Mouse (Mus musculus) NIH3T3 (cell line): Measurements from ENCODE around the gene Bpnt1.
"Not testable (repeated sequence)": the region's sequence is repeated elsewhere in the genome, so short reads cannot be mapped to it uniquely, and the experiment has no call there.

Experiments used
- DNase-seq: peaks from one replicate; pipeline ENCODE4 v3.0.0-alpha.2; 2012; ENCODE audit warnings: low read depth

Bpnt1 gene

DNA sequence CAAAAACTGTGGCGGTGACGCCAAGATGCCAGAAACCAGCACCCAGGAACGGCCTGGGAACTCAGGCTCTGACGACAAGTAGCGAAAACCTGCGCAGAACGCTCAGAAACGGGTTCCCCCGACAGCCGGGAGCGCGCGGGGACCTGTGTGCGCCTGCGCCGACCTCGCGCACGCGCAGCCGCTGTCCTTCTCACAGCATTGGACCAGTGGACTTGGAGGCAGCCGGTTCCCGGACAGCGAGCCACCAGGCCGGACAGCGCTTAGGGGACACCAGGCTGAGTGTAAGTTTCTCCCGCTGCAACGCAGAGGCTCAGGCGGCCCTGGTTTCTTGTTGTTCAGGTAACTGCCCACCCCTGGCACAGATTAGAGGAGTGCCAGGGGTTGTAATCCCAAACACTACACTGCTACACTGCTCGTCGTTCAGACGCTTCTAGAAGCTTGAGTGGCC lies at the start of gene Bpnt1:
Gene Bpnt1 (plus strand): TSS at position 167 of the 448 bp plus-strand sequence.
- peak; percentile 95 for DNase-seq

DNA sequence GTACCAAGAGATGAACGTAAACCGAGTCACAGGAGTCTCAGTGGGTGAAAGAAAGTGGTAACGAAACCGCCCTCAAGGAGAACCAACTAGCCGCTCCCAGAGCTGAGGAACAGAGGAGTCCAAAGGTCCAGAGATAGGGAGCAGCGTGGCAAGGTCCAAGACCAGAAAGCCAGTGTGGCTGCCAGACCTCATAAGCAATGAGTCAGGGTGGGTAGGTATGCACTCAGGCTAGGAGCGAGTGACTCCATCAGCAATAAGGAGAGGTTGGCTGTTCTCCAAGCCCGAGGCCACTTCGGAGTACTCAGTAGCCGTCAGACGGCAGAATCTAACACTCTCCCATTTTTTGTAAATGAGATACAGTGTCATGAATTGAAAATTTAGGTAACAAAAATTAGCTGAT lies 49.1 kb upstream of the Bpnt1 start:
- peak; percentile 26 for DNase-seq

DNA sequence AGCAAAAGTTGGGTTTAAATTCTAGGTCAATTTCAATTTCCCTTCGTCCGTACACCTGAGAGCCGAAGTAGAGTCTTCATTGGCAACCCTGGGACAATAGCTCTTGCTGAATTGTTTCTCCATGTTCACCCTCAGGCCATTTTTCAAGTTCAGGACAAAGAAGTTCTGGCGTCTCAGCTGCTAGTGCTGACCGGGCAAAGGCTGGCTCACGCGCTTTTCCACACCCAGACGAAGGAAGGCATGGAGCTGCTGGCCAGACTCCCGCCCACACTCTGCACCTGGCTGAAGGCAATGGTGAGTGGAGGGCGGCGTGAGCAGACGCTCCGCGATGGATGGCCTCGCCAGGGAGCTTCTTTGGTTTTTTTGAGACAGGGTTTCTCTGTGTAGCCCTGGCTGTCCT lies 48.7 kb upstream of the Bpnt1 start:
- DNase-seq, result no peak

DNA sequence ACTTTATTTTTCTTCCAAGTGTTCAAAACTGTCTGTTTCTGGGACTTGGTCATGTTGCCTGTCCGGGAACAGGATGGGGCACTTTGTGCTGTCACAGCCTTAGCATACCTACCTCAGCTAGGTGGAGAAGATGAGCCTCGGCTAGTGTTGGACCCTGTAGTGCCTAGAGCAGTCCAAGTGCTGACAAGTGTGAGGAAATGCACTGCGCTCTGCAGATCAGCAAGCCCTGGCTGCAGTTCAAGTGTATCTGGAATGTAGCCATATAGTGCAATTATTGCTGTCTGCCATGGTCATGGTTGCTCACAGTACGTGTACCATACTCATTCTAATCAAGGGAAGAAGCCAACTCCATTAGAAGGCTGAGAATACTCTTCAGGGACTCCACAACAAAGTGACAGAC lies 47.2 kb upstream of the Bpnt1 start:
- peak; percentile 73 for DNase-seq

DNA sequence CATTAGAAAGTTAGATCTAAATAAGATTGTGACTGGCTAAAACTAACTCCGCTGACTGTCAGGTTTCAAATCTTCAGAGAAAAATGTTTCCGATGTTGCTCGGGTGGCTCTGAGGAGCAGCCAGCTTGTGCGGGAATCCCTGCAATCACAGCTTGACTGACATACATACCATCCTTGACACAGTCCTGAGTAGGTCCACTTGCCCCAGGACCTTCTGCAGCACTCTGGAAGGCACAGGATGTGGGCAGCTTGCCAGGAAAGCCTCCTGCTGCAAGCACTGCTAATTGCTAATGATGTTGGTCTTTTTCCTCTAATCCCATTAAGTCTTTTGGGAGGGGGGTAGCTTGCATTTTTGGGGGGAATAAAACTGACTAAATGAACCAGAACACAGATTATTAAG lies 46.8 kb upstream of the Bpnt1 start:
- peak; percentile 10 for DNase-seq

DNA sequence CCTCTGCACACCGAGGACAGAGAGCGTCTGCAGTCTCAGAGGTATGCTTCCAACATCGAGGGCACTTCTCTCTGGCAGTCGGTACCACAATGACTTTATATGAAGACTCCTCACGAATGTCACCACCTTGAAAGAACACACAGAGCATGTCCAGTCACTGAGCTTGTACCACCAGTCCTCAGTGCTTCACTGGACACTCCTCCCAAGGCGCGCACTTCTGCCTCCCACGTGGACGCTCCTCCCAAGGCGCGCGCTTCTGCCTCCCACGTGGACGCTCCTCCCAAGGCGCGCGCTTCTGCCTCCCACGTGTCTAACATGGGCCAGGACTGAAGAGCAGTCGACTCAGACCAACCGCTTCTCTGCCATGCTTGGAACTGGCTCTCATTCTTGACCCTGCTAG lies 44.9 kb upstream of the Bpnt1 start:
- DNase-seq, result no peak

DNA sequence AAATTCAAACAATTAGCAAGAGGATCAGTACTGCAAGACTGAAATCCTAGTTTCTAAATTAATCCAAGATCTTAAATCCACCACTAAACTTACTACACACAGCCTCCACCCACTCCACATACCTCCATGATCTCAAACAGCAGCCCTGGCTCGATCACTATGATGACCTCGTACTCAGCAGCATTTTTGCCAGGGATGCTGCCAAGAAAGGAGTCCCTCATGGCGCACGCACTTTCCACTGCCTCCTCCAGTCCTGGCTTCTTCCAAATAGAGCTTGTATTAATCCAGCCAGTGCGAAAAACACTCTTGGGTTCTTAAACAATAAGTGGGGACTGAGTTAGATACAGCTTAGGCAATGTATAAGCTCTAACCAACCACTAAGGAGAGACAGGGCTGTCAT lies 42.7 kb upstream of the Bpnt1 start:
- DNase-seq, result peak; percentile 79

DNA sequence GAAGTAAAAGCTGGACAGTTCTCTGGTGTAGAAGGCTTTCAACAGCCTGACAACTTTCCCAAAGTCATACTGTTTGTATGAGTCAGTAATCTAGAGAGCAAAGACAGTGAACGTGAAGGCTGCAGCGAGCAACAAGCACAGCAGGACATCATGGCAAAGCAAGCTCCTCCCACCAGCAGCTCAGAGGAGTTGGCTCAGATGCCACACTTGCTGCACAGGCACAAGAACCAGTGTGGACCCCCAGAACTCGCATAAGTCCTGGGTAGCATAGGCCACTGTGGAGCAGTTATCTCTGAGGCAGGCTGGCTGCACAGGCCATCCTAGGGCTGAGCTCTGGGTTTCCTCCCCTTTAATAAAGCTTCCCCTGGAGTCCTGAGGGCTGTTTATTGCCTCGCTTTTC lies 40.6 kb upstream of the Bpnt1 start:
- peak; percentile 11 for DNase-seq

DNA sequence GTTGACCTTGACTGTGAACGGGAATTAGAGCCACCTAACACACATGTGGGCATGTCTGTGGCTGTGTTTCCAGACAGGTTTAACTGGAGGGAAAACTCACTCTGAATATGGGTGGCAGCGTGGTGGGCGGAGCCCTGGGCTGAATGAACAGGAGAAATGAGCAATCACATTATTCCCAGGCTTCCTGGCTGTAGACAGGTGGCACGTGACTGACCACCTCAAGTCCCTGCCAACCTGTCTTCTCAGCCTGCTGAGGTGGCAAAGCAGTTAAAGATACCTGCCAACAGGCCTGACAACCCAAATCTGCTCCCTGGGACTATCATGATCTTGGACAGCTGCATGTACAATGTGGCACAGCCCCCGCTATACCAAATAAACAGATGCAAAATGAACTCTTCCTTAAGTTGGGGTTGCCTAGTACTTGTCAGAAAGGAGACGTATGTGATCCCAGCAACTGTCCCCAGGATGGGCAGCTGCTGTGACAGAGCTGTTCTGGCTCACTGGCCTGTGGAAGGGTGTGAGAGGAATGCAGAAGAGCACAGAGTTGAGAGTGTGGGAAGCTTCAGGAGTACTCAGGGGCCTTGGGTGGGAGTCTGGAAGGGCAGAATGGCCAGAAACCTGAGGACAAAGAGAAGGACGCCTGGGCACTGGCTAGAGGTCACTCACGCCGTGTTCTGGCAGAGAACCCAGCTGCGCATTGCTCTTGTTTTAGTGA lies 39.1 kb upstream of the Bpnt1 start:
- no peak for DNase-seq

DNA sequence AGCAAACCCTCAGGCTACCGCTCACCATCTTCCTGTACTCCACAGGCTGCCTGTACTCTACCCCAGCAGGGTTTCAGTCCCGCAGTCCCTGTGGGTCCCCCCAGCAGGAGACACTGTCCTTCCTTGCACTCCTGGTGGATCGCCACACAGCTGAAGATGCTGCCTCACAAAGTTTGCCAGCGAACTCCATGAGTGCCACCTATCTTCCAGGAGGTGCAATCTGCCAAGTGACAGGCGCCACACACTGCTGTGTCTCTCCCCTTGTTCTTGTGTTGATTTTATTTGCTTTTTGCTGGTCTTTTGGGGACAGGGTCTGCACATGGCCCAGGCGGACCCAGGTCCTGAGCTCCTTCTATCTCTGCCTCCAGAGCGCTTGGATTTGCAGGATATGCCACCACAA lies 35.1 kb upstream of the Bpnt1 start:
- no peak for DNase-seq

DNA sequence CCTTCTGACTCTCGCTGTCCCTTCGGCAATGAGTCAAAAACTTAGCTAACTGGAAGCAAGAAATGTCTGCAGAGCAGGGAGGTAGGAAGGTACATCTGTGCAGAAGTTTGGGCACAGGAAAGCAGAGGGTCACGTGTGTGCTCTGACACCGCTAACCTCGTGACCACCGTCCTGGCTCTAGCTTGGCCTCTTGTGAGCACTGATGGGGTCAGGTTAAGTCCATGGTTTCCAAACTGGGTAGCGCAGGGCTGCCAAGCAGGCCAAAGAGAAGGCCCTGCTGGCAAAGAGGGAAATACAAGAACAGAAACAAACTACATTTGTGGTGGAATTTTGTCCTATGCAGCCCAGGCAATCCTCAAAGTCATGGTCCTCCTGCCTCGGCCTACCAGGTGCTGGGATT lies 33.5 kb upstream of the Bpnt1 start:
- DNase-seq, result no peak

DNA sequence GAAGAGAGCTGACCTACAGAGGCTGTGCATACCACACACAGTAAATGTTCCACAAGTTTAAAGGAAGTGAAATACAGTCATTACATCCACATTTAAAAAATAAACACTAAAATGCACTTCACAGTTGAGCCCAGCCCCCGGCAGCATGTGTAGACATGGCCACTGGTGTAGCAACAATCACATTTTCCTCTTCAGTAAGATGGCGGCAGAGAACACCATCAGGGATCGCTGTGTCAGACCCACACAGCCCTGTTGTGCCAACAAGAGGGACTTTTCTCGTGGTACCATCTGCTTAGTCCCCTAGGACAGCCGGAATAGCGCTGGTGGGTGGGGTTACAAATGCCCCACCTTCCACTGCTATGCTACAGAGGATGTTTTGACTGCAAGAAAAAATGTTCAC lies 29.1 kb upstream of the Bpnt1 start:
- no peak for DNase-seq

DNA sequence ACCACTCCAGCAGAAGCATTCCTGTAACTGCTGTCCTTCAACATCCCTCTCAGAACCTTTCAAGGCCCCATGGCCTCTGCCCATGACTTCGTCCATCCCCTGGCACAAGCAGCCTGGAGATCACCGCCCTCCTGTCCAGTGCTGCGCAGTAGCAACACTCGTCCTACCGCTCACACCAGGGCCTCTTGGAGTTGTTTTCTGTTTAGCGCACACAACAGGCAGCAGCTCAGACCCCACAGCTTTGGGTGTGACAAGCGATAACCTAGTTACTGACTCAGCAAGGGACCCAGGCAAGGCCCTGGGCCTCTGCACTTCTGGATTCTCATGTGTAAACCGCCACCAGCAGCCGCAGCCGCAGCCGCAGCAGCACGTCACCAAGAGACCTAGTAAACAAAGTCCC lies 25.1 kb upstream of the Bpnt1 start:
- DNase-seq, result no peak

DNA sequence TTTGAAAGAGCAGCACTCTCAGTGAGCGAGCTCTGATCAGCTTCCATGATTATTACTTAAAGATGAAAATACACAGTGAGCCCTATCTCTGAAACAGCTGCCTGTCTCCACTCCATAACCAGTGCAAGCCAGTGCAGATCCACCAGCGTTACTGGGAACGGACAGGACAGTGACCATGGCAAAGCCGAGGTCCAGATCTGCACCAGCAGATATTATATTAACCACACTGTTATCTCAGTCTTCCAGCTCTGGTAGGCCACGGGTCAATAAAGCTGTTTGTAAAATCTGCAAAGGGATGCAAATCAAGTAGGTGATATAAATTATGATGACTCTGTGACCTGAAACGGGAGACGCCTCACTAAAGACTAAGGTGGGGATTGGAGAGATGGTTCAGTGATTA lies 24.3 kb upstream of the Bpnt1 start:
- no peak for DNase-seq

DNA sequence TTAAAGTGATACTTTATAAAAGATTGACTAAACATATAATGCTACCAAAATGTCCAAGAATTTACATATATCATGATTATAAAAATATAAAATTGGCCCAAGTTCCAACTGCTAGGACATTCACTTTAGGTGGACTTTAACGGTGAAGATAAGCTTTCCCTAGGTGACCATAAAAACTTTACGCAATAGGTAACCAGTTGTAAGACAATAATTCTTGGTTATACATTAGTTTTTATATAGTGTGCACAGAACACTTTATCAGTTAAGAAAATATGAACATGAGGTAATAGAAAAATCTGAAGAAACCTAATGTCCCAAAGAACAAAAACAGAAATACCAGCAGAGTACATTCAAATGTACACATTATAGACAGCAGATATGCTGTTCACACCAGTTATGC lies 23.6 kb upstream of the Bpnt1 start:
- DNase-seq, result no peak

DNA sequence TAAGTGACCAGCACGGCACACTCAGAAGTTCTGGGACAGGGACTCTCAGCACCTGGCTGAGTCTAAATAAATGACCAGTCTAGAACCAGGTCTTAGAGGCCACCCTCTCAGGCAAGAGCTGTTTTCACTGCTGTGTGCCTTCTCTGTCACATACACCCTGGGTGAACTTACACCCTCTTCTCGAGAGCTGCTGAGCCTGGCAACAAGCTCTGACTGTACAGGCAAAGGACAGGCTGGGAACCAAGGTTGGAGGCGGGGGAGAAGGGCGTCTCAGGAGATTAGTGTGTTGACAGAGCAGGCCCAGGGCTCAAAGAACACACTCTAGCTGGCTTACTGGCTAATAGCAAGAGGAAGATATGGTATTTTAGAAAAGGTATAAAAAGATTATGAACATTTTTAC lies 23.0 kb upstream of the Bpnt1 start:
- DNase-seq, result no peak

DNA sequence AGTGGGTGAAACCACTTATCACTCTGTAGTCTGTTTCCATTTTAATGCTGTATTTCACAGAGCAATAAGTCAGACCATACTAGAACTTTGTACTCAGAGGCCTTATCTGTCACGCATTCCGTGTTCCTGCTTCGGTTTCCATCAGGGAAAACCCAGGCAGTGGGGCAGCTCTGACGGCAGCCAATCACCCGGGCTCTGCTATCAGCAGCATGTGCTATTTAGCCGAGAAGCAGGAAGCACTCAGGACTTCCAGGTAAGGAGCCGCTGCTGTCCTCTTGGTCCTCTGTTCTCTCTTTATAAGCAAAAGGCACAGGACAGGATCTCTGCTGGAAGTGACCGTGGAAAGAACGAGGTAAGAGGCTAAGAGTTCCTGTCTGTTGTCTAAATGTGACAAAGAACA lies 20.0 kb upstream of the Bpnt1 start:
- DNase-seq, result no peak

DNA sequence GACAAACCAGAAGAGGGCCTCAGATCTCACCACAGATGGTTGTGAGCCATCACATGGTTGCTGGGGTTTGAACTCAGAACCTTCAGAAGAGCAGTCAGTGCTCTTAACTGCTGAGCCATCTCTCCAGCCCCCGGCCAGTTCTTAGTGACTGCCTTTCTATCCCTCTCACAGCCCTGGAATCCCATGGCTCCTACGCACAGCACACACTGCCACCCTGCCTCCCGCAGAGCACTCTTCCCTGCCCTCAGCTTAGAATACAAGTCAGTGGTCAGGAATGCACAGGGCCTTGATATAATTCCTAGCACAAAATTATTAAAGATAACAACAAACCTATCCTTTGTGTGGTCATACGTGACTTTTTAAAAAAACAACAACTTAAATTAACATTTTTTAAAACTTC lies 17.4 kb upstream of the Bpnt1 start:
- DNase-seq, result no peak

DNA sequence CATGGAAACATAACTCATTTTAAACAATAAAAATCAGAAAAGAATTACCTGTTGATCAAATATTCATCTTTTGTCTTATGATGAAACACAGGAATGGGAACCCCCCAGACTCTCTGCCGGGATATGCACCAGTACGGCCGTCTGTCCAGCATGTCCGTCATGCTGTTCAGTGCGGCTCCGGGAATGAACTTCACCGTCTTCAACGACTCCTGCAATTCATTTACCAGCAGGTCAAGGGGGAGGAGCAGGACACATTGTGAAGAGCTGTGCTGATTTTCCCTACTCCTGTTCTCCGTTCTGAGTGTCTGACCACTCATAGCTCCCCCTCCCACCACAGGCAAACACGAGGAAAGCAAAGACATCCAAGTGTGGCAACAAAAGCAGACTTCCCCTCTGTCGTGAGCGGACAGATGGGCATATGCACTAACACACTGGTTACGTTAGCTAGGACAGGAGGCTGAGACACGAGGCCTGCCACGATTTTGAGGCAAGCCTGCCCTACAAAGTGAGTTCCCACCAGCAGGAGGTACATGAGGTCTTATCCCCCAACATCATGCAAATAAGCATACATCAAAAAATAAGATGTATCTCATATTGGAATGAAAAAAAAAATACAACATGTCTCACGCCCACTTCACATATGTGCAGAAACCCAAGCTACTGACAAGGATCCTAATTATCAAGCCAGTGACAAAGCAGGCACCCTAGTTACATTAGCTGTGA lies 15.9 kb upstream of the Bpnt1 start:
- DNase-seq, result no peak

DNA sequence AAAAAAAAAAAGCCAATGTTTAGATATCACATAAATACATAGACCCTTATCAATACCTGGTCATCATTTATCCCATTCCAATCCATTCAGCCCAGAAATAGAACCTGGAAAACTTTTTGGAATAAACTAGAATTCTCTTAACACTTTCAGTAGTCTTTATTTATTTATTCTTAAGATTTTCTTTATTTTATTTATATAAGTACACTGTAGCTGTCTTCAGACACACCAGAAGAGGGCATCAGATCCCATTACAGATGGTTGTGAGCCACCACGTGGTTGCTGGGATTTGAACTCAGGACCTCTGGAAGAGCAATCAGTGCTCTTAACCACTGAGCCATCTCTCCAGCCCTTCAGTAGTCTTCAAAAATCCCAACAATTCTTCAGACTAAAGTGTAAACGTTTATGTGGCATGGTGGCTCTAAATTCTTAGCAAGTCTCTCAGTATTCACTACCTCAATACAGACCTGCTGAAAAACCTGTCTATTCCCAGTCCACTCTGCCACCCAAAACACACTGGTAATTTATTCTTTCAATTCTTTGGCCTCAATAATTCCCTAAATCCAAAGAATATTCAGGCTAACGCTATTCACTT lies 4.1 kb upstream of the Bpnt1 start:
- not testable (repeated sequence) for DNase-seq

DNA sequence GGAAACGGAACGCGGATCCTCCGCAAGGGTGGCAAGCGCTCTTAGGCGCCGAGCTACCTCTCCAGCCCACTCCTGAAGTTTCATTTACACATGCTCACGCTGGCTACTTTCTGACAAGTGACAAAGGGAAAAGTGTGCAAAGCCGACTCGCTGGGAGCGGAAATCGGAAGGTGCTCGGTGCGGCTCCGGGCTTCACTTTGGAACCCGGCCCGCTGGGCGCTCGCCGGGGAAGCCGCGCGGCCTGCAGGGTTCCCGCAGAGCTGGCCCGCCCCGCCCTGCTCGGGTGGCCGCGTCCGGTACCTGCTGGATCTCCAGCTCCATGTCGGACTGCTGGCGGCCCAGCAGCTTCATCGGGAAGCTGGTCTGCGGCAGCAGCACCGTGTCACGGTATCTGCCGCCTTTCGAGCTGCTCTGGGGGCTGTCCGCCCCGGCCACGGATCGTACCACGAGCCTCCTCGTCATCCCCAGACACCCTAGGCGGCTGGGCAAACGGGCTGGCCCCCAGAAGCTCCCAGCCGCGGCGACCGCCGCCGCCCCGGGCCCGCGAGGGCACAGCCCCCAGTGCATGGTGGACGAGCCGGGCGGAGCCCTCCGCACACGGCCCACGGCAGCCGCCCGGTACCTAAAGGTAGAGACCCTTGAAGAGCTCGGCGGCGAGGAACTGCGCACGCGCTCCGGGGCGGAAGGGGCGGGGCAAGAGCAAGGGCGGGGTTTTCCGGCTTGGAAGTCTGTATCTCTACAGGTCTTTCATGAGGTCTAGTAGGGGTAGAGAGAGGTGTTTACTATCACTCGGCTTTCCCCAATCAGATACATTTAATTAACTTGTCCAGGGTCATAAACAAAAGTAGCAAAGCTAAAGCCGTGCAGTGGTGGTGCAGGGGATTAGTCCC lies 3.0 kb upstream of the Bpnt1 start, which contains the start of gene Iars2:
Gene Iars2 (minus strand): TSS at position 676 of the 890 bp plus-strand sequence.
- DNase-seq, result peak; percentile 91

DNA sequence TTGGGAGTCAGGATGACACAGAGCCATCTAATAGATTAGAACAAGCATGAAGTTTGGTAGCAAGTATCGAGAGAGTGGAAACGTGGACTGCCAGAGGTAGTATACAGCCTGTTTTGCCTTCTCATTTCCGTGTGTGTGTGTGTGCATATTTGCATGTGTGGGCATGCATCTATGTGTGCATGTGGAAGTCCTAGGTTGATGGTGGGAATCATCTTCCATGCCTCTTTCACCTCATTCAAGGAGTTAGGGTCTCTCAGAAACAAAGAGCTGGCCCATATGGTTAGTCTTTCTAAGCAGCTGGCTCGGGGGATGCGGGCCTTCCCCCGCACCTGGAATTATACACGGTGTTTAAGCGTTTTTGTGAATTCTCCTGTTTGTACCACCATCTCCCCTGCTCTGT lies 2.1 kb upstream of the Bpnt1 start:
- no peak for DNase-seq
